ENCODE assay signal across 15 mouse cellular contexts in genomic region chr2:93200681-93201340, GRCm38 (mm10). TPM values are rescaled to one million over a fixed set of nuclear protein-coding genes. Genes with fewer than 3 reads are reported as not detected.
DNase-seq lines count a peak whose midpoint lies in the region; ATAC-seq and TF ChIP-seq lines count a peak whose summit lies in the region.
"Had no signal": no experiment of that assay in that cellular context is flagged by ENCODE, and none has a peak within 500 bp of the region (broad histone marks: within the 10 kb centered on the region; RNA-seq: fewer than 3 reads in every experiment).

No protein-coding gene starts in this region.

- peak overlapping the region; percentile 12; the same call in 1 of the 2 replicates for H3K9ac ChIP-seq in embryonic facial prominence, embryonic 12.5 days
- H3K9ac ChIP-seq in intestine, embryonic 15.5 days: no peak overlapping the region; the same call in 1 of the 2 replicates
- H3K9ac ChIP-seq in intestine, postnatal 0 days (ENCODE audit: low read depth, low read length): no peak overlapping the region
- 0 out of 2 replicates have a peak overlapping the region, but pooled peaks have one; percentile 25 for H3K9ac ChIP-seq in neural tube, embryonic 14.5 days (replicated peaks; ENCODE audit: low read depth, low read length)
- H3K9ac ChIP-seq: lung, embryonic 15.5 days had no signal

- H3K9me3 ChIP-seq in embryonic facial prominence, embryonic 12.5 days: no peaks in the 10 kb centered on the region
- no peaks in the 10 kb centered on the region for H3K9me3 ChIP-seq in embryonic facial prominence, embryonic 10.5 days
- no peaks in the 10 kb centered on the region for H3K9me3 ChIP-seq in intestine, embryonic 15.5 days
- no peaks in the 10 kb centered on the region for H3K9me3 ChIP-seq in intestine, postnatal 0 days (ENCODE audit: control insufficient read depth)
- H3K9me3 ChIP-seq in neural tube, embryonic 14.5 days (ENCODE audit: control insufficient read depth, low read length): no peaks in the 10 kb centered on the region
- H3K9me3 ChIP-seq: lung, embryonic 15.5 days; megakaryocyte, embryonic 14.5 days had no signal

- DNase-seq in embryonic facial prominence, embryonic 10.5 days (ENCODE audit: low spot score): no peak
- peak; percentile 65 for DNase-seq in thymus, postnatal 14 days
- no peak for DNase-seq in thymus, postnatal 0 days (ENCODE audit: low spot score)
- no peak for DNase-seq in adipocyte (ENCODE audit: low spot score)
- DNase-seq: cerebellum, adult 18-20 months; heart, postnatal 36 days; kidney, adult 9 months; spleen, adult 18-20 months had no signal

- ATAC-seq in embryonic facial prominence, embryonic 12.5 days (ENCODE audit: insufficient number of reproducible peaks, insufficient read depth, low FRiP score, low TSS enrichment): no peak
- peak; percentile 50 for ATAC-seq in intestine, embryonic 15.5 days
- no peak for ATAC-seq in intestine, postnatal 0 days
- ATAC-seq in neural tube, embryonic 14.5 days (ENCODE audit: low read depth): no peak

- no peak overlapping the region for H3K4me2 ChIP-seq in embryonic facial prominence, embryonic 12.5 days (replicated peaks)
- no peak overlapping the region for H3K4me2 ChIP-seq in intestine, embryonic 15.5 days (replicated peaks)
- H3K4me2 ChIP-seq in intestine, postnatal 0 days (replicated peaks; ENCODE audit: low read depth): no peak overlapping the region
- H3K4me2 ChIP-seq in neural tube, embryonic 14.5 days (ENCODE audit: low read depth, low read length): no peak overlapping the region
- H3K4me2 ChIP-seq: lung, embryonic 15.5 days had no signal

- 71% methylated on average over 10 of the region's 10 CpGs for WGBS in embryonic facial prominence, embryonic 12.5 days
- 84% methylated on average over 10 of the region's 10 CpGs for WGBS in embryonic facial prominence, embryonic 10.5 days
- WGBS in intestine, embryonic 15.5 days: 60% methylated on average over 10 of the region's 10 CpGs
- WGBS in intestine, postnatal 0 days: 47% methylated on average over 10 of the region's 10 CpGs
- WGBS in neural tube, embryonic 14.5 days: 67% methylated on average over 10 of the region's 10 CpGs

- H3K27me3 ChIP-seq in embryonic facial prominence, embryonic 12.5 days: no peaks in the 10 kb centered on the region
- H3K27me3 ChIP-seq in embryonic facial prominence, embryonic 10.5 days (replicated peaks; ENCODE audit: low read depth, poor library complexity, severe bottlenecking): no peaks in the 10 kb centered on the region
- no peaks in the 10 kb centered on the region for H3K27me3 ChIP-seq in intestine, embryonic 15.5 days (replicated peaks)
- H3K27me3 ChIP-seq in intestine, postnatal 0 days (replicated peaks; ENCODE audit: control insufficient read depth, insufficient read depth, low read length): no peaks in the 10 kb centered on the region
- no peaks in the 10 kb centered on the region for H3K27me3 ChIP-seq in neural tube, embryonic 14.5 days (ENCODE audit: control insufficient read depth, insufficient read depth, low read length)
- H3K27me3 ChIP-seq: lung, embryonic 15.5 days had no signal

- no peak overlapping the region for H3K27ac ChIP-seq in embryonic facial prominence, embryonic 12.5 days
- H3K27ac ChIP-seq in embryonic facial prominence, embryonic 10.5 days (replicated peaks): no peak overlapping the region
- H3K27ac ChIP-seq in intestine, embryonic 15.5 days: no peak overlapping the region
- H3K27ac ChIP-seq in intestine, postnatal 0 days (ENCODE audit: low read depth, low read length): no peak overlapping the region
- H3K27ac ChIP-seq in neural tube, embryonic 14.5 days (ENCODE audit: low read depth, low read length): 0 out of 2 replicates have a peak overlapping the region, but pooled peaks have one; percentile 22
- H3K27ac ChIP-seq: layer of hippocampus, adult 2 months; lung, embryonic 15.5 days had no signal

- TF ChIP-seq CTCF in intestine, postnatal 0 days (IDR thresholded peaks at IDR 0.05; ENCODE audit: low read depth): no peak

- 0 out of 2 replicates have a peak, but pooled peaks cover 13% of the 10 kb centered on the region for H3K4me1 ChIP-seq in embryonic facial prominence, embryonic 12.5 days
- peaks cover 51% of the 10 kb centered on the region for H3K4me1 ChIP-seq in embryonic facial prominence, embryonic 10.5 days
- peaks cover 18% of the 10 kb centered on the region for H3K4me1 ChIP-seq in intestine, embryonic 15.5 days (replicated peaks)
- H3K4me1 ChIP-seq in intestine, postnatal 0 days (replicated peaks; ENCODE audit: control insufficient read depth, insufficient read depth, low read length): 0 out of 2 replicates have a peak, but pooled peaks cover 3% of the 10 kb centered on the region
- 0 out of 2 replicates have a peak, but pooled peaks cover 7% of the 10 kb centered on the region for H3K4me1 ChIP-seq in neural tube, embryonic 14.5 days (ENCODE audit: control insufficient read depth, insufficient read depth, low read length)

- H3K36me3 ChIP-seq in embryonic facial prominence, embryonic 12.5 days: no peaks in the 10 kb centered on the region; the same call in 1 of the 2 replicates
- H3K36me3 ChIP-seq in embryonic facial prominence, embryonic 10.5 days (replicated peaks): peaks cover 58% of the 10 kb centered on the region
- no peaks in the 10 kb centered on the region for H3K36me3 ChIP-seq in intestine, embryonic 15.5 days
- H3K36me3 ChIP-seq in intestine, postnatal 0 days (ENCODE audit: control insufficient read depth, insufficient read depth): peaks cover 20% of the 10 kb centered on the region
- H3K36me3 ChIP-seq in neural tube, embryonic 14.5 days (ENCODE audit: control insufficient read depth, insufficient read depth, low read length): peaks cover 17% of the 10 kb centered on the region

- H3K4me3 ChIP-seq in embryonic facial prominence, embryonic 12.5 days: no peak overlapping the region
- H3K4me3 ChIP-seq in embryonic facial prominence, embryonic 10.5 days: no peak overlapping the region
- H3K4me3 ChIP-seq in intestine, embryonic 15.5 days (replicated peaks): no peak overlapping the region
- no peak overlapping the region for H3K4me3 ChIP-seq in intestine, postnatal 0 days (ENCODE audit: low read depth, low read length)
- no peak overlapping the region for H3K4me3 ChIP-seq in neural tube, embryonic 14.5 days (ENCODE audit: low read depth, low read length)
- H3K4me3 ChIP-seq: layer of hippocampus, adult 2 months; lung, embryonic 15.5 days; megakaryocyte, embryonic 14.5 days had no signal

RNA-seq across cellular contexts. Expression of gene Trp53i11, which starts 13.5 kb away (rescaled TPM):
- 36.8 and 37.0 TPM in 2 replicates for polyA plus RNA-seq in embryonic facial prominence, embryonic 12.5 days (2016; fragmentation: Nextera tagmentation; extraction: Ambion mirVana)
- 72.5 and 95.2 TPM in 2 replicates for polyA plus RNA-seq in embryonic facial prominence, embryonic 10.5 days (2016; fragmentation: Nextera tagmentation; extraction: Ambion mirVana)
- polyA plus RNA-seq in intestine, embryonic 15.5 days (2015; fragmentation: Nextera tagmentation; extraction: Ambion mirVana): 36.0 and 38.8 TPM in 2 replicates
- polyA plus RNA-seq in intestine, postnatal 0 days (2015; fragmentation: Nextera tagmentation; extraction: Ambion mirVana): 16.4 and 21.8 TPM in 2 replicates
- 43.1 and 52.4 TPM in 2 replicates for polyA plus RNA-seq in thymus, postnatal 0 days (2015; fragmentation: Nextera tagmentation; extraction: Ambion mirVana)
- polyA plus RNA-seq in neural tube, embryonic 14.5 days (2014; fragmentation: Nextera tagmentation; extraction: Ambion mirVana): 82.7 and 114 TPM in 2 replicates

Comparison
In these comparisons a context has a peak if more than half of its experiments do, and no peak if none do; other contexts are left out.
1. H3K9ac ChIP-seq: peak in embryonic facial prominence, embryonic 12.5 days (single experiment) and neural tube, embryonic 14.5 days (single experiment); none in intestine, embryonic 15.5 days (single experiment) and intestine, postnatal 0 days (single experiment).